Mouse (Mus musculus): ENCODE measurements at regions not wholly inside any gene's neighbourhood (a gene's known extent, or its start where the extent isn't known, plus 50 kb on each side); places are given as distances from the start of the nearest gene placed in this dataset.

DNA sequence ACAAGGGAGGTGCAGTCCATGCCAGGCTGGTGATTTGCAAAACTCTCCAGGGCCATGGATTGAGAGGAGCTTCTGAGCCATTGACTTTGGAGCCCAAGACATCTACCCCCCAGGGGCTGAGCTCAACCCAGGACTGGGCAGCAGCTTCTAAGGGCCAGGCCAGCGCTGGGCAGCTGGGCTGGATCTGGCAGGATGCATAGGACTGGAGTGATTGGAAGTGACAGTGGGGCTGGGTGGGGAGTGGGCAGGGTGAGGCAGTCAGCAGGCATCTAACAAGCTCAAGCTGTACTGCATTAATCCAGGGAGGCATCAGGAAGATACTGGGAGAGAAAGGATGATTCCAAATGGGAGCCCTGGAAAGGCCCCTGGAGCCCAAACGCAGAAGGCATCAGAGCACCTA, 152.2 kb upstream of the Smim23 start:
- DNase-seq = no peak

- DNase-seq = no peak
These were observed 149.0 kb upstream of the Smim23 start for GRCm38 (mm10) chr11:32973453-32973852.

- no peak for DNase-seq
These were observed 141.0 kb upstream of the Smim23 start for GRCm38 (mm10) chr11:32965418-32965817.

DNA sequence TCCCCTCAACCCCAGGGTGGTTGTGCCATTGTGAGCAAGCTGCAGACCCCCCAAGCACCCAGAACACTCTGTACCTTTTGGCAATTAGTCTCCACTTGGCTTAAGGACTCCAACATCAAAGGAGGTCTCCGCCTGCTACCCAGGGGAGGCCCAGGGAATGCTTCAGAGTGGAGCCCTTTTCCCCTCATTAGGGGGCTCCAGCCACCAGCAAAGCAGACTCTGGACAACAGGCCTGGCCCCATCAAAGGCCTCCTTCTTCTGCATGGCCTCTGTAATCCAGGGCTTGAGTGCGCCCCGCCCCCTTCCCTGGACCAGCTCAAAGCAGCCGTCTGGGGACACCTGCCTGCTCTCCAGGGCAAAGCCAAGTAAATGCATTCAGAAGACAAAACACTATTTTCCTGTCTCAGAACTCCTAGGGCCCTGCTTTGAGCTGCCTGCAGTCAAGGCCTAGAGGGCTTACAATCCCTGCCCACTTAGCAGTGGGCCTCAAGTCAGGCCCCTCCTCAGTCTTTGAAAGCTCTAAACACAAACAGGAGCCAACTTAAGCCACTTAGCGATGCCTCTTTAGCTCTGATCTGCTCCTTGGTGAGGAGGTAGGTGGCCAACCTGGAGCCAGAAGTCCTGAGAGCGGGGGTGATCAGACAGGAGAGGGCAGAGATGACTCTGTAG, 139.4 kb upstream of the Smim23 start:
- no peak for DNase-seq

- no peak for DNase-seq
These were observed 137.2 kb upstream of the Smim23 start for GRCm38 (mm10) chr11:32961600-32961999.

GRCm38 (mm10) chr11:32958961-32959360, 134.6 kb upstream of the Smim23 start:
- DNase-seq = no peak

DNA sequence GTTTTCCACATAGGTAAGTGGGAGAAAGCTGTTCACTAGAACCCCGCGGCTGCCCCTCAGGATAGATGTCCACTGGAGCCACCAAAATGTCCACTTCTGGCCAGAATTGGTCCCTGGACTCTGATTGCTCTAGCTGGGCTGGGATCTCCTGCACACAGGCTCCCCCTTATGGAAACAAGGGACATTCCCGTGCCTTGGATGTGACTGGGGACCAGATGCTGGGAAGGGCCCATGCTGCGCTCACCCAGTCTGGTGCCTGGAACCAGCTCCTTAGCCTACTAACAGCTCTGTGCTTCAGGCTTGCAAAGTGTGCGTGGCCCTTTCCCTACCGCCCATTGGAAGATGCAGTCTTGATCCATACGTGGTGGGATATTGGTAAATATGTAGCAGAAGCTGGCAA, 132.6 kb upstream of the Smim23 start:
- DNase-seq = peak; percentile 39

- DNase-seq = no peak
These were observed 127.9 kb upstream of the Smim23 start for GRCm38 (mm10) chr11:32952271-32952670.

- DNase-seq = no peak
These were observed 123.7 kb upstream of the Smim23 start for GRCm38 (mm10) chr11:32948132-32948531.

- DNase-seq = no peak
These were observed 122.1 kb upstream of the Smim23 start for GRCm38 (mm10) chr11:32946481-32947001.

DNA sequence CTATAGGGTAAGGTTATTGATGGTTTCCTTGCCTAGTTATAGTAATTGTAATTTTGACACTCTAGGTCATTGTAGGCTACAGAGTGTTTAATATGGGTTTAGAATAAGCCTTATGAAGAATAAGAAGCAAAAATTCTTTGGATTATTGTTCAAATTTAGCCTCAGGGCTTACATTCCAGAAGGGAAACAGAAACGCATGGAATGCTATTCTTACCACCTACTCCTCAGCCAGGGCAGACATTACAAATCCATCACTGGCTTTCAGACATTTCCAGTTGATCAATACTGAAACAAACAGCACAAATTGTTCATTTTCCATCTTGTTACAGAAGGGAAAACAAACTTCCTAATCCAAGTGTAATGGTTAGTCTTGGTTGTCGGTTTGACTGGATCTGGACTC, 120.7 kb upstream of the Smim23 start:
- DNase-seq = no peak

DNA sequence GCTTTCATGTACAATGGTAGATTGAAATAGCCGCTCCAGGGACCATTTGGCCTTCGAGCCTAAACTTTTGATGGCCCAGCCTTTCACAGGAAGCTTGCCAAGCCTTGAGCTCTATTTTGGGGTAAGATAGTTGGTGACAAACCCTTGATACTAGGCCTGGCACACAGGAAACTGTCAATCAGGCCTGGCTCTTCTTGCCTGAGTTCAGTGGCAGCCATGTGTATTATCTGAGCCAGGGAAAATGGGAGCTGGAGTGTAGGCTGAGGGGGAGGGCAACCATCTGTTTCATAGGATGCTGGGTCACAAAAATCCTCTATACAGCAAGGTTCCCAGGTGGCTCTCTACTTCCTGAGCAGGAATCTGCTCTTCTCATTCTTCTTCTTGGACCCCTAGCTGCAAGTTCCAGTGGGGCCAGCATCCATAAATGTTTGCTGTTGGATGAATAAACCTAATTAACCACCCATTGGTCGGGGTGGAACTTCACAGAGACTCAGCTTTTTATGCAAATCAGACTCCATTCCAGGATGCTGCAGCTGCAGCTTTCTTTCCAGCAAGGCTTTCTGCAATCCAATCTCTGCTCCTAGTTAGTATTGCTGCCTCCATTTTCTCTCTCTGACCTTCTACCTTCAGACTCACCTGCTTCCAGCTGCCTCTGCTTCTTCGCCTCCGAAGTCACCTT, 117.1 kb upstream of the Smim23 start:
- peak; percentile 71 for DNase-seq

DNA sequence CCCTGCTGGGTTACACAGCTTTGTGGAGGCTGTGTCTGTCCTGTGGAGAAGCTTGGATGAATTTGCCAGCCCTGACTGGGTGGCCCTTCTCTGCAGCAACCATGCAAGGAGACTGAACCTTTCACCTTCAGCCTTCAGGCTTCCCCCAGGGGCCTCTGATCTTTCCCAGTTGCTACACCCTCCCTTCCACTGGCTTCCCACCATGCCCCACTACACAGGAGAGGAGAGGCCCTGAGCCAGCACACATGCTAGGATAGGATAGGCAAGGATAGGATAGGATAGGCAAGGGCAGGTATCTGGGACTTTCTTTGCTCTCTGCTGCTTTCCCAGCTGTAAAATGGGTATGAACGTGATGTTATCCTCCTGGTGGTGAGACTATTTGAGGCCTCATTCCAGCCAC, 114.7 kb upstream of the Smim23 start:
- DNase-seq = no peak

DNA sequence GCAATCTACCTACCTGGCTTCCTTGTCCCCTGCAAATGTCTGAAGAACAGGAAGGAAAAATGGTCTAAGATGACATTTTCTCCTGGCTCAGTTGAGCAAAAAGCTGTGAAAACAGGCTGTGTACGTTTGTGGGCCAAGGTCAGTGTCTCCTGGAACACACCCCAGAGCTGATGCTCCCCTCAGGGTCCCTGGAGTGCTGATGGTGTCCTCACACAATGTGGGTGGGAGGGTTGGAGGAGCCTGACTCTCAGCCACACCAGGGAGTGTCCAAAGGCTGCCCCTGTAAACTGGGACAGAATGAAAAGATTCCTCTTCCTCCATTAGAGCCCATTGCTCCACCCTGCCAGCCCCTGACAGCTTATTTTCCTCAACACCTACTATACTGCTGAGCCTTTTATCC, 112.8 kb upstream of the Smim23 start:
- no peak for DNase-seq

GRCm38 (mm10) chr11:32931928-32932327, 107.5 kb upstream of the Smim23 start:
- no peak for DNase-seq

DNA sequence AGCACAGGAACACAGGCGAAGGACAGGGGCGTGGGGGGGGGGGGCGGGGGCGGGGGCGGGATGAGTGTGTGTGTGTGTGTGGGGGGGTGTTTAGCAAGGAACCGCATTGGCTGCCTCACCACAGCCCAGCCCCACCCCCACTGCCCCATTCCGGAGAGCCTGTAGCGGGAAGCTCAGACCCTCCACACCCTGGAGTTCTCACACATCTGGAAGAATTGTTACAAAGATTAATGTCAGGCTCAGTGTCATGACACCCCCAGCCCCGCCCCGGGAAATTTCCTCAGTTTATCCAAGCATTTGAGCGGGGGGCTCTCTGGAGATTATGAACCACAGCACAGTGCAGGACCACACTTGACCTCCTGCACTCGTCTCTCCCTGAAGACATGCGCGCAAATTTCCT, 106.6 kb upstream of the Smim23 start:
- DNase-seq = no peak

DNA sequence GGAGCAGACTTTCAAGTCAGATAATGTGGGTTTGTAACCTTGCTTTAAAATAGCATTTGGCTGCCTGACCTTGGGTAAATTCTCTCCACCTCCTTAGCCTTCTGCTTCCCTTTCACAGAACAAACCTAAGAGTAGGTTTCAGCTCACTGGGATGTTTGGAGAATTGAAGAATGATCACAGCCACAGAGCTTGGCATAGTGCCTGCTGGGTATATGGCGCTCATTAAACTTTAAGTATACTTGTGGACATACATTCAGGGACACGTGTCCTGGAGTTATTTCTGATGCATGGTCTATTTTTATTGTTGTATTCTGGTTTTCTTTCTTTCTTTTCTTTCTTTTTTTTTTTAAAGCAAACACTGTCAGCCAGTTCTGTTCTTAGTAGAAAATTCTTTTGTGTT, 104.4 kb upstream of the Smim23 start:
- no peak for DNase-seq

DNA sequence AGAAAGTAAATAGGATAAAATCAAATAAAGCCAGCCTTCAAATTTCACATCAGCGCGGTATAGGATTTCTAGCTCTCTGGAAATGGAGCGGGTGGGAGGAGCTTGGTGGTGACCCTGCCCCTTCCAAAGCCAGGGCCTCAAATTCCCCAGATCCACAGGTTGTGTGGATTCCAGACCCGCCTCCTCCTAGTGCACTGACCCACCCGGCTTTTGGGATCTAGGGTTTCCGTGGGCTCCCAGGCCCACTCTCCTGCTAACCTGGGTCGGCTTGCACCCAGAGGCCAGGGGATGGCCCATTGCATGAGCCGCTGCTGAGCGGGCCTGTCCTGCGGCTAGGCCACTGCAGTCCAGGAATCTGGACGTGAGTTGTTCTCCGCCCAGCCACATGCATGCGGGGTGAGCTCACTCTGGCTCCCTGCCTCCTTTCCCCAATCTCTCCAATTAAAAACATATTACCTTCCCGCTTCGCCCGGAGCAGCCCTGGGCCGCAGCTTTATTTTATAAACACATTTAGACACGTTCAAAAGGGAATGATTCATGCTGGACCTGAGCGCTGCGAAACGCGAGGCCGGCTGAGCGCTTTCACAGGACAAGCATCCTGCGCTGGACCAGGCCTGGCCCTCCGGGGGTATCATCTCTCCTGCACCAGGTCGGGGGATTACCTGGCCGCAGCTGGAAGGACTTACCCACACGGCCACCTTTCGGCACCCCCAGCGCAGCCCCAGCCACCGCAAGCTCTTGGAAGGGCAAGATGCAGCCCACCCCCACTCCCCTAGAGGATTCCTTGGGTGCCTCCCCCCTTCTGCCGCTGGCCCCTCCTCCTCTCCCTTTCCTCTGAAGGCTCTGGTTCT, 101.2 kb upstream of the Smim23 start:
- DNase-seq = no peak

- DNase-seq = no peak
These were observed 100.5 kb upstream of the Smim23 start for GRCm38 (mm10) chr11:32924932-32925331.

DNA sequence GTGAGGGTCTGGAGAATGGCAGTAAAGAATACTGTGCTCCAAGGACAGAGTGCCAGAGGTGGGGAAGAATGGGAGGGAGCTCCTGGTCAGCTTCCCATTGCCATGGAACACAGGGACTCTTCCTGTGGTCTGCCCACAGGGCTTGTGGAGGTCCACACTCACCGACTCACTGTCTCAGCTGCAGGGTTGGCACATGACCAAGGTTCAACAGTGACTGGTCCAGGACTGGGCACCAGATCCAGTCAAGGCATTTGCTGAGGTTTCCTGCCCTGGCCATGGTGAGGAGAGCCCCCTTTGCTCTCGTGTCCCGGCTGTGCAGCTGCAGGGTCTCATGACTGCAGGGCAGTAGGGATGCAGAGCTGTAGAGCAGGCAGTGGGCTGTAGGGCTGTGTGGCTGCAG, 88.7 kb upstream of the Smim23 start:
- no peak for DNase-seq

- DNase-seq = no peak
These were observed 87.4 kb upstream of the Smim23 start for GRCm38 (mm10) chr11:32911791-32912190.

DNA sequence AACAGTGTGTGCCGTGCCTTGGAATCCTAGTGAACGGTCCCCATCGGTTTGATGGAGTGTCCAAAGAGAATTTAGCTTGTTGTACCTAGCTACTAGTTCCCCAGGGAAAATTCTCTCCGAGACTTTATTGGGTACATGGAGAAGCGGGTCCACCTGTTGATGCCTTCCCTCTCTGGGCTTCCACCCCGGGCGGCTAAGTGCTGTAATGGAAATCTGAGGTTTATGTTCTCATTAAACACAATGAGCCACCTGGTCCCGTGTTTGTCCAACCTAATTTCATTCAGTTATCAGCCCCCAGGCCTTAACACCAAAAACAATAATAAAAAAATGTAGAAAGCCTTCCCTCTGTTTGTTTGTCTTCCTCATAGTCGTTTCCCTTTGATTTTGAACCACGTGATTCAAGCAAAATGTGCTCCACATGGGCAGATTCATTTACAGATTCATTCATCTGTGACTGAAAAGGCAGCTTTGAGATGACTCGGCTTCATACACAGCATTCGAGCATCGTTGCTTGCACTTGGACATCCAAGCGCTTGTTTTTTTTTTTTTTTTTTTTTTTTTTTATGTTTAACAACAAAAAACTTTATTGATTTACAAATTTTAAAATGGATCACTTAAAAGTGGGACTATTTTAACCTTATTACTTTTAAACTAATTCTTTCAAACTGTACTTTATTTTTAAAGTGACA, 84.5 kb upstream of the Smim23 start:
- DNase-seq = no peak

Measured in right cerebral cortex, adult 18-20 months (tissue).